16 mouse cellular contexts compared by ENCODE assay signal in genomic region chr19:40460854-40461490, GRCm38 (mm10). TPM values are rescaled to one million over a fixed set of nuclear protein-coding genes. Genes with fewer than 3 reads are reported as not detected.
A peak's percentile ranks its signal among the peaks of the same experiment; 100 is the strongest.
DNase-seq lines count a peak whose midpoint lies in the region; ATAC-seq and TF ChIP-seq lines count a peak whose summit lies in the region.
"Had no signal": no experiment of that assay in that cellular context is flagged by ENCODE, and none has a peak within 500 bp of the region (broad histone marks: within the 10 kb centered on the region; RNA-seq: fewer than 3 reads in every experiment).

No protein-coding gene starts in this region.

- no peak overlapping the region for H3K4me3 ChIP-seq in heart, postnatal 0 days (ENCODE audit: low read depth, low read length)
- no peak overlapping the region for H3K4me3 ChIP-seq in liver, embryonic 14.5 days (ENCODE audit: insufficient read depth in 1 of 2, low read depth in 2 of 2, low read length in 2 of 2)
- H3K4me3 ChIP-seq: kidney, embryonic 15.5 days; limb, embryonic 12.5 days had no signal

- ATAC-seq in heart, postnatal 0 days (ENCODE audit: insufficient read depth, low read depth): no peak
- peak; percentile 67; the same call in 1 of the 2 replicates for ATAC-seq in liver, embryonic 14.5 days (ENCODE audit: insufficient read depth)
- ATAC-seq: CD4-positive, CD25-positive, alpha-beta regulatory T cell, adult 4 months had no signal

- H3K9me3 ChIP-seq in heart, postnatal 0 days (replicated peaks; ENCODE audit: control insufficient read depth, low read length): no peaks in the 10 kb centered on the region
- no peaks in the 10 kb centered on the region for H3K9me3 ChIP-seq in liver, embryonic 14.5 days (ENCODE audit: control insufficient read depth, low read length)
- H3K9me3 ChIP-seq: kidney, embryonic 15.5 days; limb, embryonic 12.5 days had no signal

- no peak overlapping the region for H3K9ac ChIP-seq in heart, postnatal 0 days (replicated peaks; ENCODE audit: low read depth, low read length)
- no peak overlapping the region for H3K9ac ChIP-seq in liver, embryonic 14.5 days (replicated peaks)
- H3K9ac ChIP-seq: kidney, embryonic 15.5 days; limb, embryonic 12.5 days had no signal

- no peak for TF ChIP-seq CTCF in heart, postnatal 0 days (IDR thresholded peaks at IDR 0.05; ENCODE audit: low read depth)
- TF ChIP-seq CTCF in liver, embryonic 14.5 days (IDR thresholded peaks at IDR 0.05; ENCODE audit: low read depth): no peak

- peaks cover 10% of the 10 kb centered on the region; the same call in 1 of the 2 replicates for H3K4me1 ChIP-seq in heart, postnatal 0 days (ENCODE audit: control insufficient read depth, insufficient read depth)
- peaks cover 6 to 15% of the 10 kb centered on the region in 2 experiments for H3K4me1 ChIP-seq in liver, embryonic 14.5 days (replicated peaks; ENCODE audit: control insufficient read depth in 2 of 2, insufficient read depth in 2 of 2, low read length in 1 of 2)

- no peaks in the 10 kb centered on the region for H3K27me3 ChIP-seq in heart, postnatal 0 days (ENCODE audit: control insufficient read depth, insufficient read depth, low read length)
- no peaks in the 10 kb centered on the region for H3K27me3 ChIP-seq in liver, embryonic 14.5 days (ENCODE audit: control insufficient read depth, insufficient read depth, low read length)
- H3K27me3 ChIP-seq: kidney, embryonic 15.5 days; limb, embryonic 12.5 days had no signal

- H3K4me2 ChIP-seq in heart, postnatal 0 days (ENCODE audit: low read depth, low read length): no peak overlapping the region
- no peak overlapping the region for H3K4me2 ChIP-seq in liver, embryonic 14.5 days (ENCODE audit: low read depth)
- H3K4me2 ChIP-seq: kidney, embryonic 15.5 days; limb, embryonic 12.5 days had no signal

- TF ChIP-seq EP300 in heart, postnatal 0 days (IDR thresholded peaks at IDR 0.05; ENCODE audit: low read depth): no peak
- TF ChIP-seq EP300 in liver, embryonic 14.5 days (IDR thresholded peaks at IDR 0.05; ENCODE audit: low read depth): no peak

- H3K36me3 ChIP-seq in heart, postnatal 0 days (replicated peaks; ENCODE audit: control insufficient read depth, insufficient read depth, low read length): no peaks in the 10 kb centered on the region
- H3K36me3 ChIP-seq in liver, embryonic 14.5 days (replicated peaks; ENCODE audit: control insufficient read depth, insufficient read depth, low read depth): no peaks in the 10 kb centered on the region
- H3K36me3 ChIP-seq: kidney, embryonic 15.5 days; limb, embryonic 12.5 days had no signal

- 0 out of 2 replicates have a peak overlapping the region, but pooled peaks have one; percentile 17 for H3K27ac ChIP-seq in heart, postnatal 0 days (ENCODE audit: low read depth)
- H3K27ac ChIP-seq in liver, embryonic 14.5 days: no peak overlapping the region
- H3K27ac ChIP-seq: kidney, embryonic 15.5 days; limb, embryonic 12.5 days had no signal

- WGBS in heart, postnatal 0 days: 43% methylated on average over 9 of the region's 9 CpGs
- 25% methylated on average over 9 of the region's 9 CpGs for WGBS in liver, embryonic 14.5 days (ENCODE audit: insufficient replicate concordance)

- DNase-seq in heart, postnatal 0 days (ENCODE audit: low spot score): no peak
- DNase-seq in heart, adult 11 months: no peak
- peak; percentile 52 for DNase-seq in testis, postnatal 10 days (ENCODE audit: low spot score)
- no peak for DNase-seq in testis, postnatal 14 days (ENCODE audit: low spot score)
- peak in 1 of 3 experiments; percentile 17 for DNase-seq in liver, embryonic 14.5 days (ENCODE audit: low read depth in 3 of 3, low spot score in 3 of 3)
- DNase-seq in layer of hippocampus, adult 11-12 months (ENCODE audit: low spot score): no peak
- DNase-seq in cerebellum, adult 9-11 months: no peak
- DNase-seq: adrenal gland, adult 8-10 months; cerebellum, adult 11 months; gastrocnemius, postnatal 36 days; heart, postnatal 14 days; layer of hippocampus, postnatal 36 days; thymus, postnatal 36 days had no signal

RNA-seq across cellular contexts. Expression of gene Sorbs1, which starts 52.6 kb away (rescaled TPM):
- total RNA-seq in heart, postnatal 0 days (2014; rRNA removed; ENCODE audit: low replicate concordance): 77.7 and 140 TPM in 2 replicates
- 153 and 159 TPM in 2 replicates for polyA plus RNA-seq in heart, postnatal 0 days (2015; fragmentation: Nextera tagmentation; extraction: Ambion mirVana)
- polyA plus RNA-seq in liver, embryonic 14.5 days (2012; rRNA removed): 6.6 and 11.3 TPM in 2 replicates
- 31.0 and 32.5 TPM in 2 replicates for polyA plus RNA-seq in liver, embryonic 14.5 days (2014; fragmentation: Nextera tagmentation; extraction: Ambion mirVana)
